Mouse (Mus musculus) liver, adult 2 months (tissue): ENCODE results near the gene Dus3l.

Source experiments
- CTCF ChIP-seq: fragments of 200-500 bp; IDR thresholded peaks from 2 replicates; pipeline ENCODE4 v1.5.1; 2011; ENCODE audit warnings: low read depth, low read length, control low read depth
- POLR2A ChIP-seq: fragments of 200-500 bp; IDR thresholded peaks from 2 replicates; pipeline ENCODE4 v1.6.1; 2011; ENCODE audit warnings: low read length, control low read depth; ENCODE audit not compliant: insufficient read depth; ENCODE audit errors: extremely low read depth

DNA sequence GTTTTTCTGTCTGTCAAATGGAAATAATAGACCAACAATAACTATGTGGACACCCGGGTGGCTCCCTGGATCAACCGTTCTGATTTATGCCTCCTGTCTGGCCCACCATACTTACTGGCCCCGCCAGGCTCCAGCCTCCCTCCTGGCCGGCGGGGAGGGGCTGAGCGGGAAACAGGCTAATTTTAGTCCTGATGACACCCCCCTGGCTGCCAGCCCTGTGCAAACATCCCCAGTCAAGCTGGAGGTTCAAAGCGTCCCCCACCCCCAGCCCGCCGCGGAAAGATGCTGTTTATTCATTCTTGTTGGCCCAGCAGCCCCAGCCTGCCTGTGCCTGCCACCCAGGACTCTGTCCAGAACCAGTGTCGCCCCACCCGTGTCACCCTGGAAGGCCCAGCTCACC lies 36.4 kb upstream of the Dus3l start:
- TF ChIP-seq CTCF: no peak
- TF ChIP-seq POLR2A: no peak
